Mouse (Mus musculus) testis, adult 2 months (tissue): Measurements from ENCODE around the gene Supv3l1.

ENCODE experiments used
- CTCF ChIP-seq: fragments of 200-500 bp; IDR thresholded peaks from 2 replicates; pipeline ENCODE4 v1.5.1; 2012; ENCODE audit warnings: low read depth, mild to moderate bottlenecking, inconsistent platforms, low read length, moderate library complexity; ENCODE audit not compliant: control insufficient read depth, insufficient read depth, insufficient replicate concordance
- POLR2A ChIP-seq: fragments of 200-500 bp; IDR thresholded peaks from 2 replicates; pipeline ENCODE4 v1.6.1; 2012; ENCODE audit warnings: low read depth, mild to moderate bottlenecking, inconsistent platforms, low read length, moderate library complexity; ENCODE audit not compliant: control insufficient read depth

GRCm38 (mm10) chr10:62412906-62413605 is 36.5 kb downstream of the Supv3l1 start:
- TF ChIP-seq CTCF, result no peak
- no peak for TF ChIP-seq POLR2A
